Mouse (Mus musculus) CH12.LX (cell line): ENCODE results near the gene Timm13. TPM values are rescaled to one million over a fixed set of nuclear protein-coding genes. Genes with fewer than 3 reads are reported as not detected.

ENCODE experiments used
- DNase-seq: peaks from one replicate; pipeline ENCODE4 v3.0.0-alpha.2; 2013; ENCODE audit errors: extremely low read depth
- H3K27ac ChIP-seq: 2 replicates; pipeline ENCODE4 v1.5.1; 2012; ENCODE audit warnings: low read depth, mild to moderate bottlenecking, control low read depth, moderate library complexity; ENCODE audit not compliant: insufficient read depth
- H3K27me3 ChIP-seq: replicated peaks from 2 replicates; pipeline ENCODE3; 2012; ENCODE audit warnings: inconsistent platforms
- H3K36me3 ChIP-seq, 2 experiments: replicated peaks in 1 of 2; 2 replicates each; pipeline versions ENCODE3 to v1.6.1; 2012; ENCODE audit warnings: inconsistent platforms in 1 of 2, low read length in 1 of 2, mild to moderate bottlenecking in 1 of 2, mixed read lengths in 1 of 2, moderate library complexity in 1 of 2; ENCODE audit not compliant: control insufficient read depth in 1 of 2, insufficient read depth in 1 of 2
- H3K4me1 ChIP-seq, 2 experiments: 2 replicates each; pipeline ENCODE4 v1.6.1; 2012; ENCODE audit warnings: inconsistent platforms in 1 of 2, moderate library complexity in 1 of 2; ENCODE audit not compliant: insufficient read depth in 2 of 2, control insufficient read depth in 1 of 2
- H3K4me2 ChIP-seq: 2 replicates; pipeline ENCODE4 v1.6.1; 2012; ENCODE audit warnings: low read depth, mild to moderate bottlenecking, control low read depth; ENCODE audit not compliant: poor library complexity, insufficient read depth, severe bottlenecking
- H3K4me3 ChIP-seq, 3 experiments: fragments of 150-350 bp in 1 of 3; sonication (generic) in 1 of 3; replicated peaks in 1 of 3; 2 replicates each; pipeline versions ENCODE3 to v1.5.1; 2011 to 2012; ENCODE audit warnings: low read depth in 2 of 3, low read length in 2 of 3, mild to moderate bottlenecking in 2 of 3, moderate library complexity in 2 of 3, control low read depth in 1 of 3, improper control_type of control experiment in 1 of 3, inconsistent platforms in 1 of 3, mixed read lengths in 1 of 3; ENCODE audit not compliant: poor library complexity in 1 of 3
- H3K79me2 ChIP-seq: replicated peaks from 2 replicates; pipeline ENCODE4 v1.6.1; 2012; ENCODE audit warnings: mild to moderate bottlenecking, moderate library complexity; ENCODE audit not compliant: control insufficient read depth, poor library complexity, insufficient read depth, severe bottlenecking; ENCODE audit errors: extremely low read depth
- H3K9ac ChIP-seq: 2 replicates; pipeline ENCODE4 v1.6.1; 2012; ENCODE audit warnings: low read depth, mild to moderate bottlenecking, control low read depth, moderate library complexity; ENCODE audit not compliant: insufficient read depth
- H3K9me3 ChIP-seq: replicated peaks from 2 replicates; pipeline ENCODE3; 2012; ENCODE audit warnings: low read length, inconsistent platforms, mixed read lengths
- CHD1 ChIP-seq: IDR thresholded peaks from 2 replicates; pipeline ENCODE4 v1.6.1; 2012; ENCODE audit warnings: low read depth, low read length, improper control_type of control experiment, inconsistent platforms
- CTCF ChIP-seq, 2 experiments: IDR thresholded peaks in 1 of 2; conservative IDR thresholded peaks in 1 of 2; 2 replicates each; pipeline ENCODE4 v1.5.1; 2011 to 2012; ENCODE audit warnings: low read depth in 2 of 2, low read length in 2 of 2, improper control_type of control experiment in 1 of 2, inconsistent platforms in 1 of 2, mild to moderate bottlenecking in 1 of 2, moderate library complexity in 1 of 2
- E2F4 ChIP-seq: IDR thresholded peaks from 2 replicates; pipeline ENCODE4 v1.6.1; 2011; ENCODE audit warnings: low read depth, low read length, improper control_type of control experiment; ENCODE audit not compliant: insufficient replicate concordance
- ETS1 ChIP-seq: conservative IDR thresholded peaks from 2 replicates; pipeline ENCODE4 v1.6.1; 2012; ENCODE audit warnings: low read depth, mild to moderate bottlenecking, inconsistent platforms, low read length, improper control_type of control experiment, moderate library complexity
- GABPA ChIP-seq: IDR thresholded peaks from 2 replicates; pipeline ENCODE4 v1.6.1; 2012; ENCODE audit warnings: low read depth, low read length, improper control_type of control experiment, inconsistent platforms; ENCODE audit not compliant: insufficient replicate concordance
- HCFC1 ChIP-seq: IDR thresholded peaks from 2 replicates; pipeline ENCODE4 v1.6.1; 2012; ENCODE audit warnings: low read depth, mild to moderate bottlenecking, inconsistent platforms, low read length, improper control_type of control experiment
- JUN ChIP-seq: IDR thresholded peaks from 2 replicates; pipeline ENCODE4 v1.6.1; 2011; ENCODE audit warnings: low read depth, mild to moderate bottlenecking, low read length, improper control_type of control experiment, moderate library complexity; ENCODE audit not compliant: insufficient read depth
- MAFK ChIP-seq: IDR thresholded peaks from 2 replicates; pipeline ENCODE4 v1.6.1; 2011; ENCODE audit warnings: low read length, improper control_type of control experiment; ENCODE audit not compliant: insufficient replicate concordance
- MAX ChIP-seq: IDR thresholded peaks from 2 replicates; pipeline ENCODE4 v1.6.1; 2011; ENCODE audit warnings: low read length, improper control_type of control experiment
- MAZ ChIP-seq: IDR thresholded peaks from 2 replicates; pipeline ENCODE4 v1.6.1; 2012; ENCODE audit warnings: low read depth, mild to moderate bottlenecking, inconsistent platforms, low read length, improper control_type of control experiment, moderate library complexity
- MEF2A ChIP-seq: IDR thresholded peaks from 2 replicates; pipeline ENCODE4 v1.6.1; 2014; ENCODE audit warnings: low read depth, mild to moderate bottlenecking, inconsistent platforms, low read length, improper control_type of control experiment, borderline replicate concordance
- MXI1 ChIP-seq: IDR thresholded peaks from 2 replicates; pipeline ENCODE4 v1.6.1; 2011; ENCODE audit warnings: mild to moderate bottlenecking, low read depth, low read length, improper control_type of control experiment
- NELFE ChIP-seq: IDR thresholded peaks from 2 replicates; pipeline ENCODE4 v1.6.1; 2011; ENCODE audit warnings: low read depth, low read length, improper control_type of control experiment
- PAX5 ChIP-seq: IDR thresholded peaks from 2 replicates; pipeline ENCODE4 v1.6.1; 2012; ENCODE audit warnings: low read length, inconsistent platforms, mixed read lengths
- POLR2A ChIP-seq: IDR thresholded peaks from 2 replicates; pipeline ENCODE4 v1.6.1; 2011; ENCODE audit warnings: low read depth, mild to moderate bottlenecking, improper control_type of control experiment, low read length
- POLR2AphosphoS2 ChIP-seq: IDR thresholded peaks from 2 replicates; pipeline ENCODE4 v1.6.1; 2011; ENCODE audit warnings: low read depth, low read length, improper control_type of control experiment
- RAD21 ChIP-seq: IDR thresholded peaks from 2 replicates; pipeline ENCODE4 v1.6.1; 2011; ENCODE audit warnings: low read depth, mild to moderate bottlenecking, low read length, improper control_type of control experiment, moderate library complexity
- RCOR1 ChIP-seq: conservative IDR thresholded peaks from 2 replicates; pipeline ENCODE4 v1.6.1; 2012; ENCODE audit warnings: low read depth, mild to moderate bottlenecking, inconsistent platforms, low read length, improper control_type of control experiment
- SIN3A ChIP-seq: IDR thresholded peaks from 2 replicates; pipeline ENCODE4 v1.6.1; 2012; ENCODE audit warnings: low read length, improper control_type of control experiment, inconsistent platforms
- TBP ChIP-seq: conservative IDR thresholded peaks from 2 replicates; pipeline ENCODE4 v1.6.1; 2011; ENCODE audit warnings: low read depth, low read length, improper control_type of control experiment
- TCF12 ChIP-seq: IDR thresholded peaks from 2 replicates; pipeline ENCODE4 v1.6.1; 2014; ENCODE audit warnings: low read depth, mild to moderate bottlenecking, inconsistent platforms, low read length, improper control_type of control experiment
- UBTF ChIP-seq: IDR thresholded peaks from 2 replicates; pipeline ENCODE4 v1.6.1; 2012; ENCODE audit warnings: low read depth, mild to moderate bottlenecking, inconsistent platforms, low read length, improper control_type of control experiment, moderate library complexity
- USF1 ChIP-seq: IDR thresholded peaks from 2 replicates; pipeline ENCODE4 v1.6.1; 2014; ENCODE audit warnings: low read depth, mild to moderate bottlenecking, inconsistent platforms, low read length, improper control_type of control experiment
- USF2 ChIP-seq: conservative IDR thresholded peaks from 2 replicates; pipeline ENCODE4 v1.6.1; 2011; ENCODE audit warnings: low read depth, low read length, improper control_type of control experiment
- ZC3H11A ChIP-seq: IDR thresholded peaks from 2 replicates; pipeline ENCODE4 v1.6.1; 2012; ENCODE audit warnings: low read depth, mild to moderate bottlenecking, inconsistent platforms, low read length, improper control_type of control experiment
- ZKSCAN1 ChIP-seq: IDR thresholded peaks from 2 replicates; pipeline ENCODE4 v1.6.1; 2012; ENCODE audit warnings: low read depth, inconsistent platforms, low read length, improper control_type of control experiment, borderline replicate concordance
- ZMIZ1 ChIP-seq: IDR thresholded peaks from 2 replicates; pipeline ENCODE4 v1.6.1; 2012; ENCODE audit warnings: low read depth, mild to moderate bottlenecking, inconsistent platforms, low read length, improper control_type of control experiment
- dilution Hi-C: fragments of 300-500 bp; cut with MboI; formaldehyde crosslinking; loops from 2 replicates; pipeline ENCODE4 v1.14.3; 2020; ENCODE audit warnings: low sequenced_read_pairs; ENCODE audit not compliant: extremely low pct_unique_long_range_greater_than_20kb, extremely low pct_ligation_motif_present
- in situ Hi-C: fragments of 300-500 bp; cut with MboI; formaldehyde crosslinking; loops from 3 replicates; pipeline ENCODE4 v1.14.3; 2019; ENCODE audit warnings: low sequenced_read_pairs, low pct_ligation_motif_present, low pct_unique_long_range_greater_than_20kb, mixed read lengths
- polyA plus RNA-seq: library from polyadenylated mRNA; unstranded; fragments of >175 nt; gene quantifications from 2 replicates; pipeline ENCODE4 v1.2.1, GENCODE M21; 2012; ENCODE audit warnings: low read depth; ENCODE audit not compliant: insufficient read length
- total RNA-seq, 2 experiments: library from RNA; depleted of rRNA; stranded (reverse); fragments of 300-350 nt in 1 of 2; fragments of >200 nt in 1 of 2; gene quantifications; 2 replicates each; pipeline ENCODE4 v1.2.3; 2012 to 2014

The Timm13 gene
- total and polyA plus RNA-seq, 3 experiments = 137 to 292 (median 279) TPM

DNA sequence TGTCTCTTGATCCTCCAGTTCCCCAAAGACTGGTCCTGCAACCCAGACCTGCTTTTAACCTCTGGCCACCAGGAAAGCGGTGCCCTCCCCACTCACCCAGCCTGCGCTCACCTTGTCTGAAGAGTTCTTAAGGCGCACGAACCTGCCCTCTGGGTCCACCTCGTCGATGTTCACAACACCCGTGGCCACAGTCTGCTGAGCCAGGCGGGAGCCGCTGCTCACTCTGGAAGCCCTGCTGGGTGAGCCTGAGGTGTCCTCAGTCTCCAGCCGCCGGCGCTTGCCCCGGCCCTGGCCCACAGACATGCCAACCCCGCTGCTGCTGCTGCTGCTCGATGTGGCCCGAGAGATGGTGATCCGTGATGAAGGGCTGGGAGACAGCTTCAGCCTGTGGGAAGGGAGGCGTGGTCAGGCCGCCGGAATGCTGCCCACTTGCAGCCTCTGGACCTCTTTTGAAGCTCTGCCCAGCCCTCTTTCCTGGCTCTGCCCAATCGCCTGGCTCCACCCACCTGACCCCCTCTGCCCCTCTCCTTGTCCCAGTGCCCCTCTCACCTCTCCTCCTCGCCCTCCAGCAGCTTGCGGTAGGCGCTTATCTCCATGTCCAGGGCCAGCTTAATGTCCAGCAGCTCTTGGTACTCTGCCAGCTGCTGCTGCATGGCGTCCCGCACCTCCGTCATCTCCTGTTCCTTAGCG, 3.4 kb upstream of the Timm13 start:
- Histone ChIP-seq H3K4me2 (no peak overlapping the region), H3K36me3 (peaks cover 37 to 84% of the 10 kb centered on the region in 2 experiments), H3K27me3 (no peaks in the 10 kb centered on the region), H3K27ac (no peak overlapping the region), H3K4me3 (no peak overlapping the region), H3K9me3 (no peaks in the 10 kb centered on the region), H3K79me2 (peaks cover 8% of the 10 kb centered on the region; the same call in 1 of the 2 replicates), H3K4me1 (peaks cover 5 to 14% of the 10 kb centered on the region in 2 experiments; a peak in 3 of 4 replicates), H3K9ac (no peak overlapping the region)
- dilution Hi-C loops = no loop called here
- in situ Hi-C loops = no loop called here
- DNase-seq = no peak
- no peak for TF ChIP-seq RCOR1
- TF ChIP-seq ZC3H11A = no peak
- TF ChIP-seq USF2 = no peak
- no peak for TF ChIP-seq POLR2AphosphoS2
- TF ChIP-seq ZMIZ1 = no peak
- no peak for TF ChIP-seq HCFC1
- no peak for TF ChIP-seq SIN3A
- TF ChIP-seq ZKSCAN1 = no peak
- no peak for TF ChIP-seq TBP
- TF ChIP-seq GABPA = no peak
- no peak for TF ChIP-seq MXI1
- TF ChIP-seq MAX = no peak
- no peak for TF ChIP-seq USF1
- no peak for TF ChIP-seq CTCF (conservative IDR thresholded peaks at IDR 0.05 in 1 of 2, IDR thresholded peaks at IDR 0.05 in 1 of 2; ENCODE audit: low read depth in 2 of 2, low read length in 2 of 2)
- no peak for TF ChIP-seq RAD21
- no peak for TF ChIP-seq MAFK
- TF ChIP-seq PAX5 = no peak
- no peak for TF ChIP-seq NELFE

DNA sequence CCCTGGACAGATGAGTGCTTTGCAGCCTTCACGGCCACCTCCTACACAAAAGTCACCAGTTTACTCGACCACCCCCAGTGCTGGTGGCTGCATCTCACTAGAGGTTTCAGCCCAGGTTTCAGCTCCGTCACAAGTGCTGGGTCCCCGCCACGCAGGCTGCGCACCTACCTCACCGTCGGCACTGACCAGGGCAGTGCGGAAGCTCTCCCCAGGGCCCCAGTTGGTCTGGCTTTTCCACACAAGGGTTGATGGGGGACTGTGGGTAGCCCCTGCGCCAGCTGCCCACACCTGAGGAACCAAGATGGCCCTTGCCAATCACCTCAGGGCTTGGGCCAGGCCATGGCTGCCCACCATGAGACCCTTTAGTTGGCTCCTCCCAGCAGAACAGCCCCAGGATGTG, 2.5 kb upstream of the Timm13 start:
- Histone ChIP-seq H3K9me3 (no peaks in the 10 kb centered on the region), H3K27me3 (no peaks in the 10 kb centered on the region), H3K27ac (no peak overlapping the region), H3K4me2 (no peak overlapping the region), H3K79me2 (peaks cover 10% of the 10 kb centered on the region; the same call in 1 of the 2 replicates), H3K4me1 (peaks cover 8 to 21% of the 10 kb centered on the region in 2 experiments; a peak in 3 of 4 replicates), H3K4me3 (no peak overlapping the region), H3K9ac (no peak overlapping the region), H3K36me3 (peaks cover 42 to 84% of the 10 kb centered on the region in 2 experiments)
- TF ChIP-seq POLR2A = no peak
- no peak for TF ChIP-seq MAFK
- TF ChIP-seq E2F4 = no peak
- no peak for TF ChIP-seq CHD1
- no peak for TF ChIP-seq MEF2A
- no peak for TF ChIP-seq ZC3H11A
- TF ChIP-seq MAZ = no peak
- no peak for TF ChIP-seq RCOR1
- no peak for TF ChIP-seq TCF12
- no peak for TF ChIP-seq ETS1
- TF ChIP-seq NELFE = no peak
- TF ChIP-seq JUN = no peak
- TF ChIP-seq UBTF = no peak
- TF ChIP-seq RAD21 = no peak
- no peak for TF ChIP-seq MAX
- in situ Hi-C loops = no loop called here
- dilution Hi-C loops = no loop called here
- DNase-seq = no peak
